Mouse (Mus musculus): ENCODE measurements at regions not wholly inside any gene's neighbourhood (a gene's known extent, or its start where the extent isn't known, plus 50 kb on each side); places are given as distances from the start of the nearest gene placed in this dataset.

DNA sequence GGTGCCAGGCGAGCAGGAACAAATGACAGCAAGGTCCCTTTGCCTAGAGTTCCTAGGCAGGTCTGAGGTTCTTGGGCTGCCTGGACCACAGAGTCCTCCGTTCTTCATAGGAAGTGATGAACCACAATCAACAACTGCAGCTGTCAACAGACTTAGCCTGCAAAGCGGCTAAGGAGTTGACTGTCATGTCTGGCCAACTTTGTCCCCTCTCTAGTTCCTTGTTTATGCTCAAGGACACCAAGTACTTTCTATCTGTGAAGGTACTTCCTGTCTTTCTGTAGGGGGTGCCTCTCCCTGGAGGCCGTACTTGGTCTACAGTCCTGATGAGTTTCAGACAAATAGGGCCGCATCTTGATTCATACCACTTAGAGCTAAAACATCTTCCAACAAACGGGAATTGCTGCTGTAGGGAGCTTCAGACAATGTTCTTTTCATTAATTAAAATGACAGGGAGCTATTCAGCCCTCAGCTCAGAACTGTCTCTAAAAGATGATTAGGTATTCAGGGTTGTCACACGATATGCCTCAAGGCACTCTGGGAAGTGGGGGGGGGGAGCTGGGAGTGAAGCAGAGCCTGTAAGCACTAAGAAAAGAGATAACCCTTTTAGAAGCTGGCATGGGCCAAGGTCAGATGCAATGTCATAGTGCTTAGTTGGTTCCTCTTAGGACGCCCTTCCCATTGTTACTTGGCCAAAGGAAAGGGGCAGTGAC lies 299.4 kb downstream of the Fut8 start:
- 61% methylated on average over 8 of the region's 8 CpGs for WGBS
- ATAC-seq (ENCODE audit: insufficient read depth, low read depth) (no peak), DNase-seq (ENCODE audit: low spot score) (no peak)
- no peaks in the 10 kb centered on the region for H3K36me3 ChIP-seq (replicated peaks; ENCODE audit: control insufficient read depth, insufficient read depth, low read length)
- no peak for TF ChIP-seq CTCF (IDR thresholded peaks at IDR 0.05; ENCODE audit: low read depth)
- TF ChIP-seq EP300 (IDR thresholded peaks at IDR 0.05; ENCODE audit: low read depth) = no peak
- H3K27me3 ChIP-seq (ENCODE audit: control insufficient read depth, insufficient read depth, low read length) = no peaks in the 10 kb centered on the region
- H3K9ac ChIP-seq (replicated peaks; ENCODE audit: low read depth, low read length) = no peak overlapping the region
- H3K4me2 ChIP-seq (ENCODE audit: low read depth, low read length) = no peak overlapping the region
- H3K4me3 ChIP-seq (ENCODE audit: low read depth, low read length) = no peak overlapping the region
- H3K27ac ChIP-seq (ENCODE audit: low read depth) = no peak overlapping the region
- no peaks in the 10 kb centered on the region for H3K9me3 ChIP-seq (replicated peaks; ENCODE audit: control insufficient read depth, low read length)
- no peaks in the 10 kb centered on the region for H3K4me1 ChIP-seq (ENCODE audit: control insufficient read depth, insufficient read depth)

DNA sequence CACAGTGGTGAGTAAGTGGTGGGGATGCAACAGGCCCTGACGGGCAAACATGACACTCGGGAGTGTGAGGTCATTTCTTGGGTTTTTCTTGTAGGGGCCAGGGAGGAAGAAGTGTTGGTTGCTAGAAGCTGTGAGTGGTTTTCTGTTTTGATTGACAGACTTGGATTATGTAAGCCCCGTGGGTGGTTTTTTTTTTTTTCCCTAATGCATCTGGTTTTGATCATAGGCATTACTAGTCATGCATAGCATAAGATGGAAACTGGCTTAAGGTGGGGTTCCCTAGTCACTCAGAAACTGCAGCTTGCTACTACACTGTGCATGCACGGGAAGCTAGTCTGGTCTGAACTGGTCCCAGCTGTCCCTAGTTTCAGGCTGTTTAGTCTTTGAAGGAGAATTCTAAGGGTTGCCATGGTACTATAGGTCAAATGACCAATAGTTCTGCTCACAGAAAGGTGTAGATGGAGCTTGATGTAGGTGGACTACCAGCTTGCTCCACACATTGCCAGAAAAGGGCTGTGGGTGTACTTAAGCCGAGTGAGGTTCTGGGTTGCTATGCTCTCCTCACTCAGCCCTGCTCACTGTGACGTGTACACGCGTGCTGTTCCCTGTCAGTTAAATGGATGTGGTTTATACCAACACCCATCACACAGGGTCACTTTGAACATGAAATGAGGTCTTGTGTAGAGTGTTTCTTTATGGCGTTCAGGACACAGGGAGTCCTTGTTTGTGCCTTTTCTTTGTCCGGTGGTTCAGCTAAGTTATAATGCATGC lies 301.9 kb downstream of the Fut8 start:
- Histone ChIP-seq H3K27ac (ENCODE audit: low read depth) (no peak overlapping the region), H3K4me3 (ENCODE audit: low read depth, low read length) (no peak overlapping the region), H3K4me1 (ENCODE audit: control insufficient read depth, insufficient read depth) (no peaks in the 10 kb centered on the region), H3K9me3 (replicated peaks; ENCODE audit: control insufficient read depth, low read length) (no peaks in the 10 kb centered on the region), H3K9ac (replicated peaks; ENCODE audit: low read depth, low read length) (no peak overlapping the region), H3K27me3 (ENCODE audit: control insufficient read depth, insufficient read depth, low read length) (no peaks in the 10 kb centered on the region), H3K4me2 (ENCODE audit: low read depth, low read length) (no peak overlapping the region), H3K36me3 (replicated peaks; ENCODE audit: control insufficient read depth, insufficient read depth, low read length) (no peaks in the 10 kb centered on the region)
- TF ChIP-seq CTCF (IDR thresholded peaks at IDR 0.05; ENCODE audit: low read depth) (no peak), EP300 (IDR thresholded peaks at IDR 0.05; ENCODE audit: low read depth) (no peak)
- ATAC-seq (ENCODE audit: insufficient read depth, low read depth) = no peak
- WGBS = 80% methylated on average over 10 of the region's 10 CpGs
- DNase-seq (ENCODE audit: low spot score) = no peak

DNA sequence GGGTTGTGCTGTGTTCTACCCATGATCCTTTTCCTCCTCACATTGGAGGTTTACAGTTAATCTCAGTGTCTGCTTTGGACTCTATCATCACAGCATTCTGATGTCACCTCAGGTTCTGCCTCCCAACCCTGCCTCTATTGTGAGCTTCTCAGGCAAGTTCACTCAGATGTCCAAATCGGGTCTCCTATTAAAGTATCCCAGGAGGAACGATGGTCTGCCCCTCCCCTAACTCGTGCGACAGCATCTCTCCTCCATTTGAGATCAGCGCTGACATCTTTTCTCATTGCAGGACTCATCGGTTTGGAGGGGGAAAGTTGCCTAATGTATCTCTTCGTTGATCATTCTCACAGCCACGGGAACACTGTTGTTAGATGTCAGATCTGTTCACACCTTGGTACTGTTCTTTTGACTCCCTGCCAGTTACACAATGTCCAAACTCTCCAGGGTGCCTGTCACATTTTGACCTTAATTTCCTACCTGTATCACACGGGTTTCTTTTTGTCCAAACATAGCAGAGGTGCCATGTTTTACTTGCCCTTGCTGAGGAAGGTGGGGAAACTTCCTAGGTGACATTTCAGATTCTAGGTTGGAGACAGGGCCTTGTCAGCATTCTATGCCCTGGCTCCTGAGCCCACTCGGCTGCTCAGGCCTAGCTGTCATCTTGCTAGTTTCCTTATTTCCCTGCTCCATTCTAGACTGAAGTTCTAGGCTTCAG lies 303.3 kb downstream of the Fut8 start:
- H3K27me3 ChIP-seq (ENCODE audit: control insufficient read depth, insufficient read depth, low read length) = no peaks in the 10 kb centered on the region
- ATAC-seq (ENCODE audit: insufficient read depth, low read depth) (no peak), DNase-seq (ENCODE audit: low spot score) (no peak)
- 65% methylated on average over 10 of the region's 10 CpGs for WGBS
- H3K4me1 ChIP-seq (ENCODE audit: control insufficient read depth, insufficient read depth) = no peaks in the 10 kb centered on the region
- no peak overlapping the region for H3K27ac ChIP-seq (ENCODE audit: low read depth)
- no peaks in the 10 kb centered on the region for H3K36me3 ChIP-seq (replicated peaks; ENCODE audit: control insufficient read depth, insufficient read depth, low read length)
- H3K9ac ChIP-seq (replicated peaks; ENCODE audit: low read depth, low read length) = no peak overlapping the region
- no peak overlapping the region for H3K4me2 ChIP-seq (ENCODE audit: low read depth, low read length)
- TF ChIP-seq EP300 (IDR thresholded peaks at IDR 0.05; ENCODE audit: low read depth) (no peak), CTCF (IDR thresholded peaks at IDR 0.05; ENCODE audit: low read depth) (no peak)
- no peaks in the 10 kb centered on the region for H3K9me3 ChIP-seq (replicated peaks; ENCODE audit: control insufficient read depth, low read length)
- H3K4me3 ChIP-seq (ENCODE audit: low read depth, low read length) = no peak overlapping the region

- no peak for ATAC-seq (ENCODE audit: insufficient read depth, low read depth)
- Histone ChIP-seq H3K27ac (ENCODE audit: low read depth) (no peak overlapping the region), H3K4me2 (ENCODE audit: low read depth, low read length) (no peak overlapping the region), H3K36me3 (replicated peaks; ENCODE audit: control insufficient read depth, insufficient read depth, low read length) (no peaks in the 10 kb centered on the region), H3K27me3 (ENCODE audit: control insufficient read depth, insufficient read depth, low read length) (no peaks in the 10 kb centered on the region), H3K9ac (replicated peaks; ENCODE audit: low read depth, low read length) (no peak overlapping the region), H3K9me3 (replicated peaks; ENCODE audit: control insufficient read depth, low read length) (no peaks in the 10 kb centered on the region), H3K4me3 (ENCODE audit: low read depth, low read length) (no peak overlapping the region), H3K4me1 (ENCODE audit: control insufficient read depth, insufficient read depth) (no peaks in the 10 kb centered on the region)
- TF ChIP-seq EP300 (IDR thresholded peaks at IDR 0.05; ENCODE audit: low read depth) (no peak), CTCF (IDR thresholded peaks at IDR 0.05; ENCODE audit: low read depth) (no peak)
- no peak for DNase-seq (ENCODE audit: low spot score)
- WGBS = 77% methylated on average over 4 of the region's 4 CpGs
These were observed 303.9 kb downstream of the Fut8 start for GRCm38 (mm10) chr12:77541826-77542225.

GRCm38 (mm10) chr12:77543651-77544050 lies 305.7 kb downstream of the Fut8 start:
- no peak for ATAC-seq (ENCODE audit: insufficient read depth, low read depth)
- no peaks in the 10 kb centered on the region for H3K4me1 ChIP-seq (ENCODE audit: control insufficient read depth, insufficient read depth)
- no peaks in the 10 kb centered on the region for H3K9me3 ChIP-seq (replicated peaks; ENCODE audit: control insufficient read depth, low read length)
- no peak overlapping the region for H3K4me3 ChIP-seq (ENCODE audit: low read depth, low read length)
- H3K36me3 ChIP-seq (replicated peaks; ENCODE audit: control insufficient read depth, insufficient read depth, low read length) = no peaks in the 10 kb centered on the region
- no peaks in the 10 kb centered on the region for H3K27me3 ChIP-seq (ENCODE audit: control insufficient read depth, insufficient read depth, low read length)
- TF ChIP-seq EP300 (IDR thresholded peaks at IDR 0.05; ENCODE audit: low read depth) = no peak
- no peak for TF ChIP-seq CTCF (IDR thresholded peaks at IDR 0.05; ENCODE audit: low read depth)
- no peak overlapping the region for H3K27ac ChIP-seq (ENCODE audit: low read depth)
- 80% methylated on average over 6 of the region's 6 CpGs for WGBS
- no peak overlapping the region for H3K4me2 ChIP-seq (ENCODE audit: low read depth, low read length)
- no peak overlapping the region for H3K9ac ChIP-seq (replicated peaks; ENCODE audit: low read depth, low read length)
- no peak for DNase-seq (ENCODE audit: low spot score)

Measured in heart, postnatal 0 days (tissue).